Mouse (Mus musculus): ENCODE measurements around the gene Cldn11. TPM values are rescaled to one million over a fixed set of nuclear protein-coding genes. Genes with fewer than 3 reads are reported as not detected.
"Not testable (repeated sequence)": the region's sequence is repeated elsewhere in the genome, so short reads cannot be mapped to it uniquely, and the experiment has no call there.

The Cldn11 gene
- total RNA-seq (2021): 100 to 1,000 TPM; 132 to 218 TPM

GRCm38 (mm10) chr3:31149706-31150105, at the start of gene Cldn11:
Gene Cldn11, plus strand, starts transcription at chr3:31149920.
- DNase-seq (ENCODE audit: low spot score in 2 of 2): no peak
- intact Hi-C loops (cut with DNase I): loop anchor here (1.0 to 10.0 kb wide), 5 partner anchors 105 to 454 kb away; no protein-coding TSS in a partner anchor

GRCm38 (mm10) chr3:31100026-31100425, 49.7 kb upstream of the Cldn11 start:
- intact Hi-C loops (cut with DNase I): no loop called here
- no peak for DNase-seq (ENCODE audit: low spot score in 2 of 2)

GRCm38 (mm10) chr3:31100802-31101201, 48.9 kb upstream of the Cldn11 start:
- intact Hi-C loops (cut with DNase I): no loop called here
- DNase-seq (ENCODE audit: low spot score in 2 of 2): no peak

GRCm38 (mm10) chr3:31104936-31105335, 44.8 kb upstream of the Cldn11 start:
- DNase-seq (ENCODE audit: low spot score in 2 of 2): no peak
- intact Hi-C loops (cut with DNase I): no loop called here

- no peak for DNase-seq (ENCODE audit: low spot score in 2 of 2)
- intact Hi-C loops (cut with DNase I): no loop called here
Measured at GRCm38 (mm10) chr3:31106597-31106996, 43.1 kb upstream of the Cldn11 start.

- DNase-seq (ENCODE audit: low spot score in 2 of 2): no peak
- intact Hi-C loops (cut with DNase I): no loop called here
Measured at GRCm38 (mm10) chr3:31107674-31108073, 42.0 kb upstream of the Cldn11 start.

- intact Hi-C loops (cut with DNase I): no loop called here
- DNase-seq (ENCODE audit: low spot score in 2 of 2): no peak
Measured at GRCm38 (mm10) chr3:31109108-31109507, 40.6 kb upstream of the Cldn11 start.

- DNase-seq (ENCODE audit: low spot score in 2 of 2): no peak
- intact Hi-C loops (cut with DNase I): no loop called here
Measured at GRCm38 (mm10) chr3:31123098-31123497, 26.6 kb upstream of the Cldn11 start.

GRCm38 (mm10) chr3:31126303-31126702, 23.4 kb upstream of the Cldn11 start:
- intact Hi-C loops (cut with DNase I): no loop called here
- DNase-seq (ENCODE audit: low spot score in 2 of 2): no peak

GRCm38 (mm10) chr3:31126848-31127247, 22.9 kb upstream of the Cldn11 start:
- no peak for DNase-seq (ENCODE audit: low spot score in 2 of 2)
- intact Hi-C loops (cut with DNase I): no loop called here

GRCm38 (mm10) chr3:31129766-31130165, 20.0 kb upstream of the Cldn11 start:
- DNase-seq (ENCODE audit: low spot score in 2 of 2): no peak
- intact Hi-C loops (cut with DNase I): loop anchor here (10.0 kb wide), 2 partner anchors 435 to 535 kb away; partner anchors contain the start of genes Actrt3 and Lrrc31

- intact Hi-C loops (cut with DNase I): loop anchor here (10.0 kb wide), 2 partner anchors 439 to 539 kb away; partner anchors contain the start of genes Actrt3 and Lrrc31
- DNase-seq (ENCODE audit: low spot score in 2 of 2): no peak
Measured at GRCm38 (mm10) chr3:31133664-31134063, 16.1 kb upstream of the Cldn11 start.

GRCm38 (mm10) chr3:31134246-31134645, 15.5 kb upstream of the Cldn11 start:
- no peak for DNase-seq (ENCODE audit: low spot score in 2 of 2)
- intact Hi-C loops (cut with DNase I): loop anchor here (10.0 kb wide), 2 partner anchors 439 to 539 kb away; partner anchors contain the start of genes Actrt3 and Lrrc31

- intact Hi-C loops (cut with DNase I): loop anchor here (5.0 to 10.0 kb wide), 3 partner anchors 167 to 540 kb away; partner anchors contain the start of genes Actrt3, Lrrc31 and Phc3
Measured at GRCm38 (mm10) chr3:31134696-31135095, 15.0 kb upstream of the Cldn11 start.

GRCm38 (mm10) chr3:31136591-31136990, 13.1 kb upstream of the Cldn11 start:
- not testable (repeated sequence) for DNase-seq (ENCODE audit: low spot score in 2 of 2)
- intact Hi-C loops (cut with DNase I): loop anchor here (5.0 to 10.0 kb wide), 3 partner anchors 169 to 542 kb away; partner anchors contain the start of genes Actrt3, Lrrc31 and Phc3

More at GRCm38 (mm10) chr3:31134696-31135095, 15.0 kb upstream of the Cldn11 start:
- DNase-seq (ENCODE audit: low spot score in 2 of 2): no peak

GRCm38 (mm10) chr3:31138454-31139424, 11.0 kb upstream of the Cldn11 start:
- intact Hi-C loops (cut with DNase I): loop anchor here (1.0 to 10.0 kb wide), 4 partner anchors 81 to 544 kb away; partner anchors contain the start of genes Actrt3, Lrrc31 and Phc3
- DNase-seq (ENCODE audit: low spot score in 2 of 2): peak in 1 of 2 experiments; percentile 60

- intact Hi-C loops (cut with DNase I): loop anchor here (10.0 kb wide), 1 partner anchor 113 kb away; no protein-coding TSS in a partner anchor
- DNase-seq (ENCODE audit: low spot score in 2 of 2): no peak
Measured at GRCm38 (mm10) chr3:31141621-31142020, 8.1 kb upstream of the Cldn11 start.

- intact Hi-C loops (cut with DNase I): loop anchor here (5.0 to 10.0 kb wide), 3 partner anchors 110 to 362 kb away; no protein-coding TSS in a partner anchor
- not testable (repeated sequence) for DNase-seq (ENCODE audit: low spot score in 2 of 2)
Measured at GRCm38 (mm10) chr3:31145222-31145621, 4.5 kb upstream of the Cldn11 start.

GRCm38 (mm10) chr3:31145641-31146290, 4.0 kb upstream of the Cldn11 start:
- intact Hi-C loops (cut with DNase I): loop anchor here (1.0 to 10.0 kb wide), 4 partner anchors 109 to 457 kb away; no protein-coding TSS in a partner anchor
- DNase-seq (ENCODE audit: low spot score in 2 of 2): peak; percentile 70 to 72
